Mouse (Mus musculus) kidney, adult 2 months (tissue): ENCODE results near the gene Car3. TPM values are rescaled to one million over a fixed set of nuclear protein-coding genes. Genes with fewer than 3 reads are reported as not detected.

Experiments
- DNase-seq: peaks from one replicate; pipeline ENCODE4 v3.0.0; 2021
- H3K27ac ChIP-seq: fragments of 200-500 bp; 2 replicates; pipeline ENCODE4 v1.5.1; 2012; ENCODE audit warnings: low read depth, low read length, control low read depth, inconsistent platforms; ENCODE audit not compliant: insufficient read depth
- H3K27me3 ChIP-seq: fragments of 200-500 bp; replicated peaks from 2 replicates; pipeline ENCODE4 v1.6.1; 2012; ENCODE audit warnings: mild to moderate bottlenecking, moderate library complexity, low read length, inconsistent platforms; ENCODE audit not compliant: control insufficient read depth, insufficient read depth
- H3K36me3 ChIP-seq: fragments of 200-500 bp; 2 replicates; pipeline ENCODE4 v1.6.1; 2012; ENCODE audit warnings: mild to moderate bottlenecking, moderate library complexity, low read length, inconsistent platforms; ENCODE audit not compliant: control insufficient read depth, insufficient read depth
- H3K4me1 ChIP-seq: fragments of 200-500 bp; 2 replicates; pipeline ENCODE4 v1.6.1; 2011; ENCODE audit warnings: low read length; ENCODE audit not compliant: control insufficient read depth, insufficient read depth
- H3K4me3 ChIP-seq: fragments of 200-500 bp; 2 replicates; pipeline ENCODE4 v1.5.1; 2011; ENCODE audit warnings: mild to moderate bottlenecking, low read depth, low read length, control low read depth; ENCODE audit not compliant: insufficient read depth
- CTCF ChIP-seq: fragments of 200-500 bp; conservative IDR thresholded peaks from 2 replicates; pipeline ENCODE4 v1.5.1; 2011; ENCODE audit warnings: low read depth, mild to moderate bottlenecking, control low read depth, low read length, moderate library complexity, mixed read lengths; ENCODE audit not compliant: insufficient read depth, insufficient read length
- POLR2A ChIP-seq: fragments of 200-500 bp; IDR thresholded peaks from one replicate; pipeline ENCODE4 v1.6.1; 2011; ENCODE audit warnings: low read depth, low read length, control low read depth
- WGBS: fragments of 180-500 bp; shearing (Covaris S2); methylation state at CpG from one replicate; pipeline ENCODE4 v1.1.7; 2018; 5-methylcytosine and 5-hydroxymethylcytosine counted together
- polyA plus RNA-seq: library from polyadenylated mRNA; depleted of rRNA; stranded (reverse); fragments of >200 nt; gene quantifications from 2 replicates; pipeline ENCODE4 v1.2.3, GENCODE M21; 2012

Gene Car3
- polyA plus RNA-seq, 1 experiment = 359 TPM

DNA sequence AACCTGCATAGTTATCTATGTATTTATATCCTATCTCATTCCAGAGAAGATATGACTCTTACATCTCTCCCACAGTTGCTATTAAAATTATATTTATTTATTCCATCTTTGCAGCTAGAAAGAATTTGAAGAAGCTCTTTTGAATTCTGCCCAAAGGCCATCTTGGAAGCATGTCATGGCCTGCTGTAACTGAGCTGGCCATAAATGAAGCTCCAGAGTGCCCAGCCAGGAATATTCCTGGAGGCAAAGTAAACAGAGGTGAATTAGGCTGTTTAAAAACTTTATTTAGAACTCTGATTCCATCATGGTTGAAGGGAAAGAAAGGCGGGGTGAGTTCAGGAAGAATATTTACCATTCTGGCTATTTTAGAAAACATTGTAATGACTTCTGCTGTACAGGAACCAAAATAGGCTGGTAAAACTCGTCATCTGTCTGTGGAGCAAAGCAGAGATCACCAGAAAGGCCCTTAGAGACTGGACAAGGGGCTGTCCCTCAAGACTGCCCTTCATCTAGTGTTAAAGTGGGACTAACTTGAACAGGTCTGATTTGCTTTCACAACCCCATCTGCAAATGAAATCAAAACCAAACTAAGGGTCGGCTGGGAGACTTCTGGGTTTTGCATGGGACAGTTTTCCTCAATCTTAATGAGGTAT lies 23.7 kb upstream of the Car3 start:
- no peaks in the 10 kb centered on the region for H3K27me3 ChIP-seq
- no peak overlapping the region for H3K4me3 ChIP-seq
- H3K36me3 ChIP-seq = no peaks in the 10 kb centered on the region
- H3K4me1 ChIP-seq = no peaks in the 10 kb centered on the region
- DNase-seq = no peak
- TF ChIP-seq POLR2A (no peak), CTCF (no peak)
- no peak overlapping the region for H3K27ac ChIP-seq
- 70% methylated on average over 3 of the region's 3 CpGs for WGBS

DNA sequence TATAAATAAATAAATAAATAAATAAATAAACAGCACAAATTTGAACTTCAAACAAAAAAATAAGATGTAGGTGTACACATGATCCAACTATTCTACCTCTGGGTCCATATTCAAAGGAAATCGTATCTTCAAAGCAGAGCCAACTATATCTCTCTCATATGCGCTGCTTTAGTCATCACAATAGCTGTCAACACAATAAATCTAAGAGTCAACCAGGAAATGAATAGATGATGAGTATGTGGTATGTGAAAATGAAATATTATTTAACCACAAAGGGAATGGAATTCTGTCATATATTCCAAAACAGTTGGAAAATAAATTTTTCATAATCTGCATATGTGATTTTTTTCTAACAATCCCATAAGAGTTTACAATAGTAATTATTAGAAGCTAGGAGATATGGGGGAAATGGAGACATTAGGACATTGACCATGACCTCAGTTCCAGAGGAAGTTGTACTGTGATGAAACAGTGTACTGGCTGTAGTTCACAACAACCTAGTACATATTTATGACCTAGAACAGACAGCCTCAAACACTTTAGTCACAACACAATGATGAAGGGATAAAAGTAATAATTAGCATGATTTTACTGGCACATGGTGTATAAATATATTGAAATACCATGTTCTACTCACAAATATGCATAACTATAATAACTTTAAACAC lies 14.6 kb upstream of the Car3 start:
- H3K27ac ChIP-seq = no peak overlapping the region
- H3K4me3 ChIP-seq = no peak overlapping the region
- H3K27me3 ChIP-seq = no peaks in the 10 kb centered on the region
- no peaks in the 10 kb centered on the region for H3K4me1 ChIP-seq
- H3K36me3 ChIP-seq = no peaks in the 10 kb centered on the region
- TF ChIP-seq CTCF (no peak), POLR2A (no peak)
- no peak for DNase-seq
- WGBS = 80% methylated on average over 2 of the region's 2 CpGs

DNA sequence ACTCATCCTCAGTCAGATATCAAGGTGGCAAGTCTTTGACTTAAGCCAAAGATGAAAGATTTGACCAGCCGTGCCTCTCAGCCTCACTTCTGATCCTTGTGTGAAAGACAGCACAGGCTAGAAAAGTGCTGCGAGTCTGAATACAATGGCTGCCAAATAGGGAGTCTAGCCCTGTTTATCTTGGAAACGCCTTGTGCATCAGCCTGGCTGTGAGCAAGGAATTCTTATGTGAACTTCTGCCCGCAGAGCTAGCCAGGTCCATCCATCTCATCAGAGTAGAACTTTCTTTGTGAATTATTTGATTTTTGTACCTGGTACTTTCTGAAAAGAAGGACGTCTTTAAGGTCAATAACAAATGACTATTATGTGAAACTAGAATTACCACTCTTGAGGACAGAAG lies 9.3 kb upstream of the Car3 start:
- H3K4me3 ChIP-seq = no peak overlapping the region
- no peak overlapping the region for H3K27ac ChIP-seq
- no peaks in the 10 kb centered on the region for H3K36me3 ChIP-seq
- no peaks in the 10 kb centered on the region for H3K27me3 ChIP-seq
- H3K4me1 ChIP-seq = no peaks in the 10 kb centered on the region
- no peak for DNase-seq
- 66% methylated on average over 5 of the region's 5 CpGs for WGBS
- TF ChIP-seq CTCF = no peak
- no peak for TF ChIP-seq POLR2A

DNA sequence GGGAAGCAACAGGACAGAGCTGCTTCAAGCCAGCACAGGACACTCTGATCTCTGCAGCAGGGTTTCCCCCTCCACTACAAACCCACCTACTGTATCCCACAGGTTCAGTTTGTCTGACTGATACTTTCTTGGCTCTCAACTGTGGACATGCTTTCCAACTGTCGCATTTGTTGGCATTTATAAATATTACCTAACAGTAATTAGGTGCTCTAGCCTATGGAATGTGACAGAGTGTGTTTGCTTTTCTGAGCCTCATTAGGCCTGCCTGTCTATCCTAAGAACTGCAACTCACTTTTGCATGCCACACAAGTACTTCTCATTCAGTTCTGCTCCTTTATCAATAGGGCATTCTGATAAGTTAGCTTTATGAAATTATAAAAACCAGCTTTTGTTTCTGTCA lies 8.9 kb upstream of the Car3 start:
- no peaks in the 10 kb centered on the region for H3K27me3 ChIP-seq
- no peaks in the 10 kb centered on the region for H3K36me3 ChIP-seq
- no peaks in the 10 kb centered on the region for H3K4me1 ChIP-seq
- no peak overlapping the region for H3K27ac ChIP-seq
- 38% methylated on average over 1 of the region's 1 CpGs for whole genome bisulfite sequencing
- H3K4me3 ChIP-seq = no peak overlapping the region
- TF ChIP-seq CTCF = no peak
- no peak for TF ChIP-seq POLR2A
- DNase-seq = no peak

DNA sequence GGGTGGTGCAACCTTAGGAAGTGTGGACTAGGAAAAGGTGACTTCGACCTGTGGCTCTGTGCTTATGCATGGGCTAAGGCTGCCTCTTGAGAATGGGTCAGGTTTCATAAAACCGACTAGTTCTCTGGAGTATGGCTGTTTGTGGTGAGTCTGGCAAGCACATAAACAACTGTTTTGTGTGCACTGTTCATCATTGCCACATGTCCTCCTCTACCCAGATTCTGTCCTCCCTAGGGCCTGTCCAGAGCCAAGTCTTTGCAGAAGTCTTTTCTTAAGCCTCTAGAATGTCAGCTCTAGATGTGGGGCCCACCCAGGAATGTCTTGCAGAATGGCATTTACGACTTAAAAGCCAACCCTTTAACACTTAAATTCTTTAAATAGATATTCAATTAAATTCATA lies 5.4 kb upstream of the Car3 start:
- Histone ChIP-seq H3K27ac (no peak overlapping the region), H3K27me3 (no peaks in the 10 kb centered on the region), H3K36me3 (no peaks in the 10 kb centered on the region), H3K4me1 (no peaks in the 10 kb centered on the region), H3K4me3 (no peak overlapping the region)
- no peak for TF ChIP-seq POLR2A
- TF ChIP-seq CTCF = no peak
- 80% methylated on average over 3 of the region's 3 CpGs for WGBS
- DNase-seq = no peak

DNA sequence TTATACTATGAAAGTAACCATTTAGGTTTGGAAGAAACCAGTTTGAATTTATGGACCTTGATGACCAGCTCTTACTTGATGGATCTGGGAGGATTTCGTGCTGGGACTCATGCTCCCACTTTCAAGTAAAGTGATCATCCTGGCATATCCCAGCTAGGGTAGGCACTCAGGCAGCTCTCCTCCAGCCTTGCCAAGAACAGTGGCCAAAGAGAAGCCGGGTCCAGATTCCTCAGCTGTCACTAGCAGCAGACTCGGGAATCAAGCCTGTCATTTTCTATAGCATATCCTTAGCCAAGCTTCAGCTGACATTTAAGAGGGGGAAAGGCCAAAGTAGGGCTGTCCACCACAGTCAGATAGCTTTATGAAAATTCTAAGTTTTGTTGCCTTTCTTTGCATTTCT lies 3.0 kb upstream of the Car3 start:
- Histone ChIP-seq H3K4me1 (no peaks in the 10 kb centered on the region), H3K36me3 (no peaks in the 10 kb centered on the region), H3K4me3 (no peak overlapping the region), H3K27ac (no peak overlapping the region), H3K27me3 (no peaks in the 10 kb centered on the region)
- TF ChIP-seq CTCF (no peak), POLR2A (no peak)
- no peak for DNase-seq
- WGBS = 73% methylated on average over 3 of the region's 3 CpGs

DNA sequence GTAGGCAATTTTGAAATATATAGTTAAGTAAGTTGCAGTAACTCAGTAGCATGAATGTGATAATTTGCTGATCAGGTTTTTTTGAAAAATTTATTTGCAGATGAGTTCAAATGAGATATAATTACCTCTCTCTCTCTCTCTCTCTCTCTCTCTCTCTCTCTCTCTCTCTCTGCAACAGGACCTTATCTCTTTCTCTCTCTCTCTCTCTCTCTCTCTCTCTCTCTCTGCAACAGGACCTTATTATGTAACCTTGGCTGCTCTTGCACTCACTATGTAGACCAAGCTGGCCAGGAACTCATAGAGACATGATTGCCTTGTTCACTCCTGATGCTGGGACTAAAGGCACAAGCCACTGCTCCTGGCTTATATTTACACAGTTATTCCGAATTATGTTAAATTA lies 2.1 kb upstream of the Car3 start:
- 76% methylated on average over 1 of the region's 1 CpGs for WGBS
- DNase-seq = no peak
- Histone ChIP-seq H3K27ac (no peak overlapping the region), H3K27me3 (no peaks in the 10 kb centered on the region), H3K4me3 (no peak overlapping the region), H3K4me1 (no peaks in the 10 kb centered on the region), H3K36me3 (no peaks in the 10 kb centered on the region)
- TF ChIP-seq POLR2A (no peak), CTCF (no peak)
